Mouse (Mus musculus): ENCODE results near the gene Shisal1.

Gene Shisal1

GRCm38 (mm10) chr15:84425733-84426132 lies 21.2 kb downstream of the Shisal1 start:
- ATAC-seq (ENCODE audit: low TSS enrichment) = no peak

GRCm38 (mm10) chr15:84423781-84424180 lies 23.1 kb downstream of the Shisal1 start:
- no peak for ATAC-seq (ENCODE audit: low TSS enrichment)

GRCm38 (mm10) chr15:84418266-84418610 lies 28.7 kb downstream of the Shisal1 start:
- ATAC-seq (ENCODE audit: low TSS enrichment) = no peak

GRCm38 (mm10) chr15:84417592-84418265 lies 29.2 kb downstream of the Shisal1 start:
- no peak for ATAC-seq (ENCODE audit: low TSS enrichment)

- no peak for ATAC-seq (ENCODE audit: low TSS enrichment)
Measured at GRCm38 (mm10) chr15:84417017-84417416, 29.9 kb downstream of the Shisal1 start.

- peak; percentile 91 for ATAC-seq (ENCODE audit: low TSS enrichment)
Measured at GRCm38 (mm10) chr15:84414040-84414848, 32.7 kb downstream of the Shisal1 start.

- no peak for ATAC-seq (ENCODE audit: low TSS enrichment)
Measured at GRCm38 (mm10) chr15:84412409-84412808, 34.5 kb downstream of the Shisal1 start.

GRCm38 (mm10) chr15:84410052-84410451 lies 36.8 kb downstream of the Shisal1 start:
- no peak for ATAC-seq (ENCODE audit: low TSS enrichment)

- no peak for ATAC-seq (ENCODE audit: low TSS enrichment)
Measured at GRCm38 (mm10) chr15:84408576-84408975, 38.3 kb downstream of the Shisal1 start.

- no peak for ATAC-seq (ENCODE audit: low TSS enrichment)
Measured at GRCm38 (mm10) chr15:84405759-84406158, 41.1 kb downstream of the Shisal1 start.

GRCm38 (mm10) chr15:84403454-84404113 lies 43.3 kb downstream of the Shisal1 start:
- ATAC-seq (ENCODE audit: low TSS enrichment) = no peak

- no peak for ATAC-seq (ENCODE audit: low TSS enrichment)
Measured at GRCm38 (mm10) chr15:84398617-84399016, 48.3 kb downstream of the Shisal1 start.

GRCm38 (mm10) chr15:84397663-84398169 lies 49.2 kb downstream of the Shisal1 start:
- ATAC-seq (ENCODE audit: low TSS enrichment) = no peak

- ATAC-seq (ENCODE audit: low TSS enrichment) = no peak
Measured at GRCm38 (mm10) chr15:84395341-84396067, 51.4 kb downstream of the Shisal1 start.

GRCm38 (mm10) chr15:84393341-84393740 lies 53.6 kb downstream of the Shisal1 start:
- ATAC-seq (ENCODE audit: low TSS enrichment) = no peak

GRCm38 (mm10) chr15:84392840-84393239 lies 54.1 kb downstream of the Shisal1 start:
- ATAC-seq (ENCODE audit: low TSS enrichment) = no peak

GRCm38 (mm10) chr15:84392131-84392530 lies 54.8 kb downstream of the Shisal1 start:
- ATAC-seq (ENCODE audit: low TSS enrichment) = no peak

GRCm38 (mm10) chr15:84388698-84389131 lies 58.2 kb downstream of the Shisal1 start:
- no peak for ATAC-seq (ENCODE audit: low TSS enrichment)

GRCm38 (mm10) chr15:84385995-84386565 lies 60.8 kb downstream of the Shisal1 start:
- ATAC-seq (ENCODE audit: low TSS enrichment) = peak; percentile 77; the same call in 1 of the 2 replicates

GRCm38 (mm10) chr15:84384066-84384465 lies 62.8 kb downstream of the Shisal1 start:
- no peak for ATAC-seq (ENCODE audit: low TSS enrichment)

- no peak for ATAC-seq (ENCODE audit: low TSS enrichment)
Measured at GRCm38 (mm10) chr15:84380181-84380580, 66.7 kb downstream of the Shisal1 start.

All from frontal cortex, adult (tissue).